Mouse (Mus musculus) bone marrow macrophage, adult 2 months (primary cell): Measurements from ENCODE around the gene Irf2bp1.

Source experiments
- CTCF ChIP-seq: IDR thresholded peaks from 2 replicates; pipeline ENCODE4 v1.5.1; 2012; ENCODE audit warnings: low read depth, mild to moderate bottlenecking, low read length, moderate library complexity
- POLR2A ChIP-seq: IDR thresholded peaks from 2 replicates; pipeline ENCODE4 v1.6.1; 2012; ENCODE audit warnings: mild to moderate bottlenecking, low read depth, low read length, borderline replicate concordance

GRCm38 (mm10) chr7:18963294-18963843 lies 40.5 kb upstream of the Irf2bp1 start:
- TF ChIP-seq CTCF (no peak), POLR2A (no peak)
